Mouse (Mus musculus) ES-E14 (cell line): ENCODE data around the gene Asic1. TPM values are rescaled to one million over a fixed set of nuclear protein-coding genes. Genes with fewer than 3 reads are reported as not detected.

ENCODE experiments used
- DNase-seq: peaks from one replicate; pipeline ENCODE4 v3.0.0-alpha.2; 2013; ENCODE audit warnings: low read depth, low spot score
- H3K27ac ChIP-seq: 2 replicates; pipeline ENCODE4 v1.5.1; 2012; ENCODE audit warnings: low read depth, mild to moderate bottlenecking, low read length, moderate library complexity, mixed read lengths; ENCODE audit not compliant: poor library complexity, insufficient read depth, severe bottlenecking
- H3K36me3 ChIP-seq: 2 replicates; pipeline ENCODE4 v1.6.1; 2012; ENCODE audit warnings: mild to moderate bottlenecking, low read length, moderate library complexity, mixed read lengths; ENCODE audit not compliant: control insufficient read depth, poor library complexity, insufficient read depth, severe bottlenecking
- H3K4me1 ChIP-seq, 2 experiments: fragments of 150-350 bp in 1 of 2; sonication (generic) in 1 of 2; 2 replicates each; pipeline ENCODE4 v1.6.1; 2012; ENCODE audit warnings: low read length in 2 of 2, mild to moderate bottlenecking in 1 of 2, mixed read lengths in 1 of 2; ENCODE audit not compliant: control insufficient read depth in 2 of 2, insufficient read depth in 2 of 2, poor library complexity in 1 of 2
- H3K4me3 ChIP-seq, 2 experiments: fragments of 150-350 bp in 1 of 2; sonication (generic) in 1 of 2; 2 replicates each; pipeline ENCODE4 v1.5.1; 2012; ENCODE audit warnings: low read length in 2 of 2, low read depth in 1 of 2, mild to moderate bottlenecking in 1 of 2, mixed read lengths in 1 of 2; ENCODE audit not compliant: insufficient read depth in 1 of 2, poor library complexity in 1 of 2, severe bottlenecking in 1 of 2
- H3K9ac ChIP-seq: 2 replicates; pipeline ENCODE4 v1.6.1; 2012; ENCODE audit warnings: low read depth, mild to moderate bottlenecking, low read length, mixed read lengths; ENCODE audit not compliant: poor library complexity, insufficient read depth, severe bottlenecking
- H3K9me3 ChIP-seq: fragments of 150-350 bp; sonication (generic); 2 replicates; pipeline ENCODE4 v1.6.1; 2012; ENCODE audit warnings: low read depth, mild to moderate bottlenecking, low read length; ENCODE audit not compliant: control insufficient read depth, insufficient read depth
- CHD2 ChIP-seq: IDR thresholded peaks from 2 replicates; pipeline ENCODE4 v1.6.1; 2014; ENCODE audit warnings: mild to moderate bottlenecking, low read depth, low read length, inconsistent platforms
- HCFC1 ChIP-seq: IDR thresholded peaks from 2 replicates; pipeline ENCODE4 v1.6.1; 2012; ENCODE audit warnings: low read length, inconsistent platforms, borderline replicate concordance; ENCODE audit not compliant: insufficient read depth
- MAFK ChIP-seq: IDR thresholded peaks from 2 replicates; pipeline ENCODE4 v1.6.1; 2014; ENCODE audit warnings: mild to moderate bottlenecking, low read depth, low read length, inconsistent platforms; ENCODE audit not compliant: insufficient read depth
- ZC3H11A ChIP-seq: IDR thresholded peaks from 2 replicates; pipeline ENCODE4 v1.6.1; 2012; ENCODE audit warnings: low read depth, mild to moderate bottlenecking, inconsistent platforms, low read length, borderline replicate concordance
- ZNF384 ChIP-seq: IDR thresholded peaks from 2 replicates; pipeline ENCODE4 v1.6.1; 2012; ENCODE audit warnings: low read depth, low read length, inconsistent platforms
- in situ Hi-C, 2 experiments: fragments of 600-800 bp; cut with MboI; formaldehyde crosslinking; loops; one replicate each; pipeline ENCODE4 v1.15.1; 2025; ENCODE audit warnings: low sequenced_read_pairs in 2 of 2, inconsistent platforms in 1 of 2; ENCODE audit not compliant: unreplicated experiment in 2 of 2
- total RNA-seq: library from RNA; depleted of rRNA; stranded (reverse); fragments of 300-350 nt; gene quantifications from 2 replicates; pipeline ENCODE4 v1.2.3, GENCODE M21; 2012

Asic1 gene
- total RNA-seq, 1 experiment: 6.6 TPM

GRCm38 (mm10) chr15:99651163-99651872 lies 18.9 kb upstream of the Asic1 start, which contains the start of gene Racgap1:
TSS of gene Racgap1 (minus strand) at chr15:99651656.
- peak within 1 kb of the TSS; percentile 81 to 97 for H3K4me3 ChIP-seq
- H3K9me3 ChIP-seq: no peaks in the 10 kb centered on the region
- in situ Hi-C loops: no loop called here
- peak within 1 kb of the TSS; percentile 90 for H3K9ac ChIP-seq
- DNase-seq: peak; percentile 97
- H3K27ac ChIP-seq: peak within 1 kb of the TSS; percentile 45; the same call in 1 of the 2 replicates
- peaks cover 8 to 29% of the 10 kb centered on the region in 2 experiments; a peak in 3 of 4 replicates for H3K4me1 ChIP-seq
- no peak for TF ChIP-seq ZC3H11A
- TF ChIP-seq ZNF384: no peak
- peak; percentile 87 for TF ChIP-seq HCFC1
- H3K36me3 ChIP-seq: peaks cover 2% of the 10 kb centered on the region

- Histone ChIP-seq H3K9me3 (no peaks in the 10 kb centered on the region), H3K9ac (peak overlapping the region; percentile 4; the same call in 1 of the 2 replicates), H3K4me1 (peaks cover 8 to 29% of the 10 kb centered on the region in 2 experiments; a peak in 3 of 4 replicates), H3K36me3 (peaks cover 2% of the 10 kb centered on the region), H3K27ac (peak overlapping the region; percentile 18; the same call in 1 of the 2 replicates), H3K4me3 (peak overlapping the region; percentile 26 to 97; a peak in 3 of 4 replicates)
- TF ChIP-seq ZC3H11A: no peak
- no peak for TF ChIP-seq ZNF384
- TF ChIP-seq CHD2: no peak
- TF ChIP-seq MAFK: no peak
- no peak for TF ChIP-seq HCFC1
- in situ Hi-C loops: no loop called here
- DNase-seq: no peak
Measured at GRCm38 (mm10) chr15:99651984-99652872, 17.9 kb upstream of the Asic1 start.

- no peaks in the 10 kb centered on the region for H3K9me3 ChIP-seq
- TF ChIP-seq CHD2: no peak
- TF ChIP-seq ZC3H11A: no peak
- no peak for TF ChIP-seq HCFC1
- TF ChIP-seq ZNF384: no peak
- no peak for TF ChIP-seq MAFK
- H3K36me3 ChIP-seq: peaks cover 2% of the 10 kb centered on the region
- peak overlapping the region; percentile 47 for H3K27ac ChIP-seq
- H3K9ac ChIP-seq: peak overlapping the region; percentile 66; the same call in 1 of the 2 replicates
- in situ Hi-C loops: no loop called here
- DNase-seq: no peak
- H3K4me3 ChIP-seq: peak overlapping the region; percentile 72 to 80
- peaks cover 8 to 29% of the 10 kb centered on the region in 2 experiments; a peak in 3 of 4 replicates for H3K4me1 ChIP-seq
Measured at GRCm38 (mm10) chr15:99653291-99653690, 16.9 kb upstream of the Asic1 start.

- TF ChIP-seq CHD2 (no peak), HCFC1 (no peak), ZC3H11A (no peak), ZNF384 (no peak), MAFK (no peak)
- DNase-seq: no peak
- H3K4me1 ChIP-seq: peaks cover 8 to 30% of the 10 kb centered on the region in 2 experiments; a peak in 3 of 4 replicates
- peak overlapping the region; percentile 66; the same call in 1 of the 2 replicates for H3K9ac ChIP-seq
- peak overlapping the region; percentile 72 to 80 for H3K4me3 ChIP-seq
- in situ Hi-C loops: no loop called here
- H3K9me3 ChIP-seq: no peaks in the 10 kb centered on the region
- H3K27ac ChIP-seq: peak overlapping the region; percentile 47
- H3K36me3 ChIP-seq: peaks cover 2% of the 10 kb centered on the region
Measured at GRCm38 (mm10) chr15:99653876-99654275, 16.3 kb upstream of the Asic1 start.
